Mouse (Mus musculus) C2C12 (cell line): ENCODE data around the gene Usp22. TPM values are rescaled to one million over a fixed set of nuclear protein-coding genes. Genes with fewer than 3 reads are reported as not detected.

Experiments used
- H3K27me3 ChIP-seq: one replicate; pipeline ENCODE4 v1.6.1; 2011; ENCODE audit not compliant: control insufficient read depth, insufficient read depth, insufficient read length
- H3K36me3 ChIP-seq: one replicate; pipeline ENCODE4 v1.6.1; 2011; ENCODE audit not compliant: control insufficient read depth, insufficient read depth
- H3K4me3 ChIP-seq: one replicate; pipeline ENCODE4 v1.5.1; 2011; ENCODE audit warnings: mild to moderate bottlenecking, control low read depth; ENCODE audit not compliant: poor library complexity, insufficient read depth, severe bottlenecking
- H3K79me2 ChIP-seq: one replicate; pipeline ENCODE4 v1.6.1; 2011; ENCODE audit not compliant: control insufficient read depth, insufficient read depth
- H3K79me3 ChIP-seq: one replicate; pipeline ENCODE4 v1.6.1; 2011; ENCODE audit warnings: low read depth, control low read depth
- H3ac ChIP-seq: one replicate; pipeline ENCODE3; 2011; ENCODE audit warnings: low read depth; ENCODE audit not compliant: control insufficient read depth, insufficient read length
- CEBPB ChIP-seq: IDR thresholded peaks from one replicate; pipeline ENCODE4 v1.6.1; 2011; ENCODE audit warnings: low read depth, mild to moderate bottlenecking, control low read depth, moderate library complexity
- CTCF ChIP-seq: IDR thresholded peaks from one replicate; pipeline ENCODE4 v1.5.1; 2011; ENCODE audit not compliant: control insufficient read depth, insufficient read depth, insufficient read length
- FOSL1 ChIP-seq: IDR thresholded peaks from one replicate; pipeline ENCODE4 v1.8.0; 2011; ENCODE audit warnings: mild to moderate bottlenecking, low read length; ENCODE audit not compliant: poor library complexity, insufficient read depth, severe bottlenecking
- MAX ChIP-seq: IDR thresholded peaks from one replicate; pipeline ENCODE4 v1.6.1; 2011; ENCODE audit warnings: mild to moderate bottlenecking, control low read depth
- MYOD1 ChIP-seq: IDR thresholded peaks from one replicate; pipeline ENCODE4 v1.6.1; 2011; ENCODE audit warnings: low read depth; ENCODE audit not compliant: control insufficient read depth, insufficient read length
- MYOG ChIP-seq: IDR thresholded peaks from one replicate; pipeline ENCODE4 v1.6.1; 2011; ENCODE audit not compliant: control insufficient read depth, insufficient read length; ENCODE audit errors: extremely low read depth
- USF1 ChIP-seq: IDR thresholded peaks from one replicate; pipeline ENCODE4 v1.6.1; 2011; ENCODE audit warnings: low read depth, mild to moderate bottlenecking, control low read depth, moderate library complexity
- polyA plus RNA-seq: library from polyadenylated mRNA; unstranded; fragments of >200 nt; fragmentation: generic; extraction: Trizol; gene quantifications from one replicate; pipeline ENCODE4 v1.2.1, GENCODE M21; 2012; ENCODE audit warnings: missing spikeins

Gene Usp22
- polyA plus RNA-seq, 1 experiment = 42.6 TPM

DNA sequence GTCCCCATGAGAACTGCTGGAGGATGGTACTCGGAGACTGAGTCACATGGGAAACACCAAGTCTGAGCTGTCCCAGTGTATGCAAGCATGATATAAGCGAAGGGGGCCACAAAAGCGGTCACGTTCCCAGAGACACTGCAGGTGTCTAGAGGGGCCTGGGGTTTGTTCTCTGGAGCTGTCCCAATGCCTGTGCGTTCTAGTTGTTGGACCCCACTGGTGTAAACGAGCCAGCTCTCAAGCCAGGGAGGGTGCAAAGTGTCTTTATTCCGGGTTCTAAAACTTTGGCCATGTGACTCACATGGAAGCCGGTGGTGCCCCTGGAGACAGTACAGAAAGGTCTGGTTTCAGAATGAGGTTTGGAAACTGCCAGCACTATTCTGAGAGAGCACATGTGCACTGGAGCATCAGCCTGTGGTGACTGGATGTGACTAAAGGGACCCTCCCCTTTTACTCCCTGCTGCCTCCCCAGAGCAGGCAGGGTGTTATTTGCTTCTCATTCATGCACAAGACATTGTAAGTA, 52.0 kb downstream of the Usp22 start:
- no peaks in the 10 kb centered on the region for H3K27me3 ChIP-seq
- no peak overlapping the region for H3K4me3 ChIP-seq
- TF ChIP-seq CEBPB (no peak), MAX (no peak), MYOG (no peak), FOSL1 (no peak), CTCF (no peak), USF1 (no peak), MYOD1 (no peak)
- no peaks in the 10 kb centered on the region for H3K36me3 ChIP-seq
- H3K79me2 ChIP-seq = no peaks in the 10 kb centered on the region
- H3ac ChIP-seq = no peak overlapping the region
- no peaks in the 10 kb centered on the region for H3K79me3 ChIP-seq

DNA sequence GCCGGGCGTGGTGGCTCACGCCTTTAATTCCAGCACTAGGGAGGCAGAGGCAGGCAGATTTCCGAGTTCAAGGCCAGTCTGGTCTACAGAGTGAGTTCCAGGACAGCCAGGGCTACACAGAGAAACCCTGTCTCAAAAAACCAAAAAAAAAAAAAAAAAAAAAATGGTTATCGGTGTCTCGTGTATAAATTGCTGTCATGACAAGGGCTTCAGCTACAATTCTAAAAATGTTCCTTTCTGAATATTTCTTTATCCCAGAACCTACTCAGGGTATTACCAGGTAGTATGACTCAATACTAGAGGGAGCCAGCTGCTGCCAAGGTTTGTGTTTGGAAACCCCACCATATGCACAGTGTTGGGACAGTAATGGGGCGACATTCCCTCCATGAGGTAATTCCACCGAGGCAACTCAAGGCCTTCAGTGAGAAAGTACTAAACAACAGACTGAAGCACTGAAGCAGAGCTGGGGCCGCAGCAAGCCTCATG, 52.5 kb downstream of the Usp22 start:
- Histone ChIP-seq H3K79me3 (no peaks in the 10 kb centered on the region), H3K4me3 (no peak overlapping the region), H3K27me3 (no peaks in the 10 kb centered on the region), H3K79me2 (no peaks in the 10 kb centered on the region), H3ac (no peak overlapping the region), H3K36me3 (no peaks in the 10 kb centered on the region)
- TF ChIP-seq MAX (no peak), MYOG (no peak)

DNA sequence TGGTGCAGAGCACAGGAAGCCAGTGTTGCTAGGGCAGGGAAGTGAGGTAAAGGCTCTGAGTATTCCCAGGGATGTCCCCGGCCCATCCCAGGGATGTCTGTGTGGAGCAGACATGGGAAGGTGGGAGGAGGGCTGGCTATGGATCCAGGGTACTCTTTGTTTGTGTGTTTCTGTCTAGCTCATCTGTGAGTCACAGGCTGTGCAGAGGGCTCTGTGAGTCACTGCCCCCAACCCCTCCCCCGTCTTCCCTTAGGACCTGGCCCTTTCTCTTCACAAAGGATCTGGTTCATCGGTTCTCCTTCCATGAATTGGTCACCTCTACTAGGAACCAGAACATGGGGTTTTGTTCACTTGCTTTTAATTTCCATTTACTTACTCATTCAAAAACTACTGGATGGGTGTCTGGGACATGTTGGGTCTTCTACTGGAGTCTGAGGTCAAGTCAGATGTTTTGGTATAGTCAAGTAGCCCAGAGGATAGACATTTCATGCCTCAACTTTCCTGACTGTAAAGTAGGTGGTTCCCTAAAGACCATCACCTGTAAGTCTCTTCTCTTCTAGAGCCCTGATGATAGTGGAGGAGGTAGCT, 54.8 kb downstream of the Usp22 start:
- Histone ChIP-seq H3K4me3 (no peak overlapping the region), H3K79me3 (no peaks in the 10 kb centered on the region), H3K36me3 (no peaks in the 10 kb centered on the region), H3K79me2 (no peaks in the 10 kb centered on the region), H3K27me3 (no peaks in the 10 kb centered on the region), H3ac (no peak overlapping the region)
- TF ChIP-seq MYOD1 (no peak), USF1 (no peak), CTCF (no peak), CEBPB (no peak), FOSL1 (peak; percentile 59), MYOG (no peak)

DNA sequence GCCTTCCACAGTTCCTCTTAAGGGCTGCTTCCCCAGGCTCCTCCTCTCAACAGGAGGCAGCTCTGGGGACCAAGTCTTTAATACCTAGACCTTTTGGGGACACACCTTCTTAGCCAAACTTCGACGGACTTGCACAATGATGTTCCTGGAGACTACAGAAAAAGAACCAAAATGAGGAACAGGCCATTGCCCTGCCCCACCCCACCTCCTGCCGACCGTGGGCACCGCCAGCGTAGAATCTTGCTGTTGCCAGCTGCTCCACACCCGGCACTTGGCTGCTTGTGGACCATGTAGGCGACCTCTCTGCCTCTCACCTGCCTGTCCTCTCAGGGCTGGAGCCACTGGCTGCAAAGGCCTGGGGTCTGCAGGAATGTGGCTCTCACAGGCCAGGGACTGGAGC, 58.6 kb downstream of the Usp22 start:
- no peaks in the 10 kb centered on the region for H3K36me3 ChIP-seq
- no peaks in the 10 kb centered on the region for H3K27me3 ChIP-seq
- H3ac ChIP-seq = no peak overlapping the region
- no peaks in the 10 kb centered on the region for H3K79me3 ChIP-seq
- H3K4me3 ChIP-seq = no peak overlapping the region
- no peaks in the 10 kb centered on the region for H3K79me2 ChIP-seq
- no peak for TF ChIP-seq FOSL1
- no peak for TF ChIP-seq USF1
- no peak for TF ChIP-seq CEBPB
- TF ChIP-seq MYOG = no peak

DNA sequence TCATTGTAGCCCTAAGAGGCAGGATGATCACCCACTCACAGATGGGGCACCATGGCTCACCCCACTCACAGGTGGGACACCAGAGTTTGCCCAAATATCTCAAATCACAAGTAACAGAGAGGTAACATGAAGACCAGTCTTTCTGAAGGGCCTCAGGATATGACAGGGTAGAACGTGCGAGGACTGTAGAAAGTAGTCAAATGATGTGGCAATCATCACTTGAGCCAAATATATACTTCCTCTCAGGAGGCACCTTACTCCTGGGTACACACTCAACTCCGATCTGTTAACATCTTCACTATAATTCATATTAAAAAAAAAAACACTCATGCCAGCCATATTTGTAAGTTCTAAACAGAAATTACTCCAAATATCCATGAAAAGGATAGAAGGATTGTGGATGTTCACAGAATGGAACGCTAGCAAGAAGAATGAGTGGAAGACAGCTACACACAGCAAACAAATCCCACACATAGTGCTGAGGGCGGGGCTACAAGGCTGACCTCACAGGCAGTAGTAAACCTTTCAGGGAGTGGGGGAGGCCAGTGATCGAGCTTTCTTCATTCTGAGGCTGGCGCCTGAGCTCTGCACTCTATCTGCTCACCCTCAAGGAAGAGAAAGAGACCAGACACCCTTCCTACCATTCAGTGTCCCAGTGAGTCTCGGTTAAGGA, 62.4 kb downstream of the Usp22 start:
- Histone ChIP-seq H3K4me3 (no peak overlapping the region), H3K79me2 (no peaks in the 10 kb centered on the region), H3K27me3 (peaks cover 12% of the 10 kb centered on the region), H3K36me3 (no peaks in the 10 kb centered on the region), H3K79me3 (no peaks in the 10 kb centered on the region), H3ac (no peak overlapping the region)
- TF ChIP-seq CTCF (no peak), MYOG (no peak)

DNA sequence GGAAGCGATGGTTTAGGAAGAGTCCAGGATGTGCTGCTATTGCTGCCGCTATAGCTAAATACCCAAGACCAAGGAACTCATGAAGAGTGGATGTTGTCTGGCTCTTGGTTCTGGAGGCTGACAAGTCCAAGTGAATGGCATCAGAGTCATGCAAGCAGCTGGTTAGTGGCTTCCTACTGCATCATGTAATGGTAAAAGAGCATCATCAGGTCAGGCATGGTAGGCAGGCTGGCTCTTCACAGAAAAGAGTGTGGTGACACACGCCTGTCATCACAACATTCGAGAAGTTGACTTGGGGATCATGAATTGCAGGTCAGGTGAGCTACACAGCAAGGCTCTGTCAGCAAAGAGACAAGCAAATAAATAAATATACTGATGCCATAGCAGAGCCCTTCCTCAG, 63.4 kb downstream of the Usp22 start:
- no peak for TF ChIP-seq MYOD1
- no peak for TF ChIP-seq CTCF
- no peak for TF ChIP-seq CEBPB
- no peak for TF ChIP-seq USF1
- no peak for TF ChIP-seq FOSL1
- TF ChIP-seq MYOG = no peak
- TF ChIP-seq MAX = no peak
- H3K27me3 ChIP-seq = peaks cover 12% of the 10 kb centered on the region
- no peaks in the 10 kb centered on the region for H3K36me3 ChIP-seq
- H3K79me3 ChIP-seq = no peaks in the 10 kb centered on the region
- H3ac ChIP-seq = no peak overlapping the region
- H3K4me3 ChIP-seq = no peak overlapping the region
- no peaks in the 10 kb centered on the region for H3K79me2 ChIP-seq
